Mouse (Mus musculus) ES-Bruce4 (cell line): Measurements from ENCODE around the gene Miga2.

ENCODE experiments used
- CTCF ChIP-seq: IDR thresholded peaks from one replicate; pipeline ENCODE4 v1.8.1; 2011; ENCODE audit warnings: low read depth, low read length
- EP300 ChIP-seq: IDR thresholded peaks from 2 replicates; pipeline ENCODE4 v1.6.1; 2011; ENCODE audit warnings: low read depth, low read length; ENCODE audit not compliant: insufficient read depth
- POLR2A ChIP-seq: IDR thresholded peaks from one replicate; pipeline ENCODE4 v1.8.1; 2011; ENCODE audit warnings: low read length; ENCODE audit not compliant: insufficient read depth

DNA sequence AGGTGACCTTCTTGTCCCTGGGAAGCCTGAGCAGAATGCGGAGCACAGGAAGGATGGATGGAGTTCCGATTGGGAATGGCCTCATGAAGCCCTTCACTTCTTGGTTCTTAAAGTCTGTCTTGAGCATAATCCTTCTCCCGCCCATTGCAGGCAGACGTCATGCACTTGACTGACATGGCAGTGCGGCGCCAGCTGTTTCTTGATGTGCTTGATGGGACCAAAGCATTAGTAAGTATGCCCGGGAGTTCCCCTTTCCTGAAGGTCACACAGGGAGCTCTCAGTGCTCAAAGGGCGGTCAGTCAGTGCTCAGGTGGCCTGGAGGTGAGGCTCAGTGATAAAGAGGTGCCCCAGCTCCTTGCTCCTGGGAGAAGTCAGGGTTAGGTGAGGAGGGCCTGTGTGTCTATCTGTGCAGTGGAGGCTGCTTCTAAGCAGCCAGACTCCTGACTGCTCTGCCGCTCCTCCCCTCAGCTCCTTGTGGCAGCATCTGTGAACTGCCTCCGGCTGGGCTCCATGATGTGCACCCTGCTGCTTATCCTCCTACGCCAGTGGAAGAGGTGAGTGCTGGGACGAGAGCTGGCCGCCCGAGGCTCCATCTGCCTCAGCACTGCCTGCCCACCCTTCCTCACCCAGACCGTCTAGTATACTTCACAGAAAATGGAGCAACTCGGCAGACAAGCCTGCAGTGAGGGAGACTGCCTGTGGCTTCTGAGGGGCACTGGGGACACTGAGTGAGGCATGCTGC is 27.7 kb upstream of the Miga2 start:
- TF ChIP-seq POLR2A (no peak), CTCF (no peak), EP300 (no peak)
